Mouse (Mus musculus) heart, postnatal 0 days (tissue): Measurements from ENCODE around the gene Gm49601.

Source experiments
- CTCF ChIP-seq: IDR thresholded peaks from 2 replicates; pipeline ENCODE4 v1.5.1; 2016; ENCODE audit warnings: antibody characterized with exemption, control low read depth, low read depth
- EP300 ChIP-seq: IDR thresholded peaks from 2 replicates; pipeline ENCODE4 v1.6.1; 2016; ENCODE audit warnings: antibody characterized with exemption, low read depth

DNA sequence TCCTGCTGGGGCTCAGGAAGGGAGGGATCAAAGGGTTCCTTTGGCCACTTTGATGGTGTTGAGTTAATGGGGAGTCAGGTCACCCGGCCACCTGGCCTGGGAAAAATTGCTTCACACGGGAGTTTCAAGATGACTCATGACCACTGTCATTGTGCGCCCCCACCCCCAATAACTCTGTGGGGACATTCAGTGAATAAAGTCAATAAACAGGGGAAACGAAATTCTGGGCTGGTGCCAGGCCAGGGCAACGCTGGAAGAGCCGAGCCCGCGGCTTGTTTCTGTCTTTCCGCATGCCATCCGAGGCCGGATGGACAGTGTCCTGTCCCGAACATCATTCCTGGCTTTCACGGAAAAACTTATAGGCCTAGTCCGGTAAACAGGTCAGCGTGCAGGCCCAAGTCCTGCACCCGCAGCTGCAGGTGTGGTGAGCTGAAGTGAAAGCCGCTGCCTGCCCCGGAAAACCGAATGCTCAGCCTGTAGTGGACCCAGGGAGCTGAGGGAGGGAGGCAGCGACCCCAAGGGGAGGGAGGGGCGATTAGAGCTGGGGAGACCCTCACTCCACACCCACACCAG lies 45.1 kb downstream of the Gm49601 start:
- no peak for TF ChIP-seq CTCF
- TF ChIP-seq EP300: no peak
